7 mouse cellular contexts compared by ENCODE assay signal in genomic region chrX:13072461-13072982, GRCm38 (mm10). TPM values are rescaled to one million over a fixed set of nuclear protein-coding genes. Genes with fewer than 3 reads are reported as not detected.
DNase-seq lines count a peak whose midpoint lies in the region; ATAC-seq and TF ChIP-seq lines count a peak whose summit lies in the region.

No protein-coding gene starts in this region.

- peak overlapping the region; percentile 89 for H3K27ac ChIP-seq in embryonic facial prominence, embryonic 11.5 days (replicated peaks; ENCODE audit: low read depth, low read length)
- H3K27ac ChIP-seq in limb, embryonic 13.5 days = peak overlapping the region; percentile 94
- peak overlapping the region; percentile 95 for H3K27ac ChIP-seq in midbrain, embryonic 14.5 days (replicated peaks; ENCODE audit: low read depth, low read length)
- H3K27ac ChIP-seq in small intestine, adult 2 months (ENCODE audit: insufficient read depth, low read depth, low read length) = peak overlapping the region; percentile 95

- H3K4me3 ChIP-seq in embryonic facial prominence, embryonic 11.5 days (ENCODE audit: low read depth, low read length) = peak overlapping the region; percentile 67
- H3K4me3 ChIP-seq in limb, embryonic 13.5 days = peak overlapping the region; percentile 68
- peak overlapping the region; percentile 66 for H3K4me3 ChIP-seq in midbrain, embryonic 14.5 days (replicated peaks; ENCODE audit: low read depth, low read length)
- peak overlapping the region; percentile 92 for H3K4me3 ChIP-seq in small intestine, adult 2 months (ENCODE audit: low read depth, low read length)

- ATAC-seq in embryonic facial prominence, embryonic 11.5 days (replicated peaks; ENCODE audit: insufficient number of reproducible peaks, low FRiP score, low TSS enrichment, low read depth) = 0 out of 2 replicates have a peak, but pooled peaks have one; percentile 11
- peak; percentile 25; the same call in 1 of the 2 replicates for ATAC-seq in limb, embryonic 13.5 days (ENCODE audit: low FRiP score, low read depth)
- ATAC-seq in midbrain, embryonic 14.5 days (ENCODE audit: low FRiP score, low TSS enrichment) = 0 out of 2 replicates have a peak, but pooled peaks have one; percentile 18

- 11% methylated on average over 35 of the region's 73 CpGs for WGBS in embryonic facial prominence, embryonic 11.5 days
- 12% methylated on average over 41 of the region's 73 CpGs for WGBS in limb, embryonic 13.5 days
- 22% methylated on average over 52 of the region's 73 CpGs for WGBS in midbrain, embryonic 14.5 days
- 20% methylated on average over 31 of the region's 73 CpGs for WGBS in small intestine, adult 2 months

- no peaks in the 10 kb centered on the region for H3K4me1 ChIP-seq in embryonic facial prominence, embryonic 11.5 days (ENCODE audit: control insufficient read depth, insufficient read depth, low read length)
- H3K4me1 ChIP-seq in limb, embryonic 13.5 days = no peaks in the 10 kb centered on the region
- H3K4me1 ChIP-seq in midbrain, embryonic 14.5 days (ENCODE audit: control insufficient read depth, insufficient read depth, low read length) = no peaks in the 10 kb centered on the region
- H3K4me1 ChIP-seq in small intestine, adult 2 months (ENCODE audit: control insufficient read depth, insufficient read depth, insufficient read length, low read length) = no peaks in the 10 kb centered on the region

- no peaks in the 10 kb centered on the region for H3K9me3 ChIP-seq in embryonic facial prominence, embryonic 11.5 days (replicated peaks; ENCODE audit: control insufficient read depth, low read length)
- no peaks in the 10 kb centered on the region for H3K9me3 ChIP-seq in limb, embryonic 13.5 days
- H3K9me3 ChIP-seq in midbrain, embryonic 14.5 days (ENCODE audit: control insufficient read depth, low read length) = no peaks in the 10 kb centered on the region

- H3K4me2 ChIP-seq in embryonic facial prominence, embryonic 11.5 days (ENCODE audit: low read depth, low read length) = peak overlapping the region; percentile 49
- peak overlapping the region; percentile 59 for H3K4me2 ChIP-seq in limb, embryonic 13.5 days (replicated peaks)
- H3K4me2 ChIP-seq in midbrain, embryonic 14.5 days (ENCODE audit: low read length) = peak overlapping the region; percentile 62

- DNase-seq in adrenal gland, postnatal 25 days = peak; percentile 73
- peak; percentile 65 for DNase-seq in embryonic facial prominence, embryonic 11.5 days (ENCODE audit: low spot score)
- DNase-seq in heart, adult 11 months = peak; percentile 98
- peak; percentile 80 for DNase-seq in kidney, adult 18-20 months
- DNase-seq in midbrain, embryonic 14.5 days = peak; percentile 79

- H3K9ac ChIP-seq in embryonic facial prominence, embryonic 11.5 days (replicated peaks; ENCODE audit: low read length) = peak overlapping the region; percentile 80
- peak overlapping the region; percentile 87 for H3K9ac ChIP-seq in limb, embryonic 13.5 days
- H3K9ac ChIP-seq in midbrain, embryonic 14.5 days (replicated peaks; ENCODE audit: low read length) = peak overlapping the region; percentile 81

- H3K36me3 ChIP-seq in embryonic facial prominence, embryonic 11.5 days (replicated peaks; ENCODE audit: control insufficient read depth, insufficient read depth, low read depth, low read length) = no peaks in the 10 kb centered on the region
- 0 out of 2 replicates have a peak, but pooled peaks cover under 1% of the 10 kb centered on the region for H3K36me3 ChIP-seq in limb, embryonic 13.5 days
- H3K36me3 ChIP-seq in midbrain, embryonic 14.5 days (ENCODE audit: control insufficient read depth, insufficient read depth, low read length) = no peaks in the 10 kb centered on the region
- peaks cover 2% of the 10 kb centered on the region for H3K36me3 ChIP-seq in small intestine, adult 2 months (ENCODE audit: control insufficient read depth, insufficient read depth, low read length)

- TF ChIP-seq POLR2A in small intestine, adult 2 months (IDR thresholded peaks at IDR 0.05; ENCODE audit: low read depth, low read length) = no peak

- TF ChIP-seq CTCF in small intestine, adult 2 months (IDR thresholded peaks at IDR 0.05; ENCODE audit: extremely low read depth, insufficient read length, insufficient replicate concordance, low read depth, low read length) = no peak

- no peaks in the 10 kb centered on the region for H3K27me3 ChIP-seq in embryonic facial prominence, embryonic 11.5 days (ENCODE audit: control insufficient read depth, insufficient read depth, low read length)
- H3K27me3 ChIP-seq in limb, embryonic 13.5 days = peaks cover 24% of the 10 kb centered on the region; the same call in 1 of the 2 replicates
- H3K27me3 ChIP-seq in midbrain, embryonic 14.5 days (ENCODE audit: control insufficient read depth, insufficient read depth, low read length) = no peaks in the 10 kb centered on the region
- H3K27me3 ChIP-seq in small intestine, adult 2 months (ENCODE audit: control insufficient read depth, insufficient read depth, low read length) = no peaks in the 10 kb centered on the region

RNA-seq across cellular contexts. Expression of gene Usp9x, which starts 1.2 kb away (rescaled TPM):
- total RNA-seq in adrenal gland, postnatal 25 days (2021) = 186 and 209 TPM in 2 replicates
- 53.5 and 61.4 TPM in 2 replicates for polyA plus RNA-seq in embryonic facial prominence, embryonic 11.5 days (2014; fragmentation: Nextera tagmentation; extraction: Ambion mirVana)
- 29.7 and 32.8 TPM in 2 replicates for polyA plus RNA-seq in limb, embryonic 13.5 days (2015; fragmentation: Nextera tagmentation; extraction: Ambion mirVana)
- 89.4 and 119 TPM in 2 replicates for polyA plus RNA-seq in midbrain, embryonic 14.5 days (2014; fragmentation: Nextera tagmentation; extraction: Ambion mirVana)
- 2.6 and 5.4 TPM in 2 replicates for polyA plus RNA-seq in small intestine, adult 2 months (2012; rRNA removed)

Comparison
In these comparisons a context has a peak if more than half of its experiments do, and no peak if none do; other contexts are left out.
1. Peak in every context shown above with its lines: DNase-seq, ATAC-seq, H3K4me3 ChIP-seq and H3K27ac ChIP-seq.